Mouse (Mus musculus): Measurements from ENCODE around the gene Bpifb6. TPM values are rescaled to one million over a fixed set of nuclear protein-coding genes. Genes with fewer than 3 reads are reported as not detected.

The Bpifb6 gene
- polyA plus RNA-seq, 1 experiment from 2014 or later: not detected

DNA sequence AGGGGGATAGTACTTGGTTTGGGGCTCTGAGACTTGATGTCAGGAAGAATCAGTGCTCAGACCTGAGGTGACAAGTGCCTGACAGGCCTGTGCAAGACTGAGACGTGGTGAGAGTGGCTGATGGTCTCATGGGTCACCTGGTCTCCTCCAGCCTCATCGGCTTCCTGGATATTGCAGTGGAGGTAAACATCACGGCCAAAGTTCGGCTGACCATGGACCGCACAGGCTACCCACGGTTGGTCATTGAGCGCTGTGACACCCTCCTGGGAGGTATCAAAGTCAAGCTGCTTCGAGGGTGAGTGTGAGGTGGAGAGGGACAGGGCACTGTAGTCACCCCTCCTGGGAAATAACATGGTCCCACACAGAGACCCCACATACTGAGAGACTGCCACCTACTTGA lies 44.4 kb downstream of the Bpifb6 start:
- WGBS: 73% methylated on average over 8 of the region's 8 CpGs
- H3K4me3 ChIP-seq (ENCODE audit: low read depth, low read length): no peak overlapping the region
- no peak overlapping the region for H3K27ac ChIP-seq (ENCODE audit: low read length)
- no peak for ATAC-seq
- H3K9ac ChIP-seq (replicated peaks; ENCODE audit: low read depth): no peak overlapping the region
- no peaks in the 10 kb centered on the region for H3K27me3 ChIP-seq (replicated peaks; ENCODE audit: insufficient read depth, low read length)
- no peaks in the 10 kb centered on the region for H3K9me3 ChIP-seq (ENCODE audit: low read length)
- H3K36me3 ChIP-seq (ENCODE audit: insufficient read depth, low read length): no peaks in the 10 kb centered on the region
- H3K4me2 ChIP-seq (replicated peaks; ENCODE audit: low read depth, low read length): no peak overlapping the region
- no peak for TF ChIP-seq EP300 (IDR thresholded peaks at IDR 0.05)
- TF ChIP-seq CTCF (IDR thresholded peaks at IDR 0.05): no peak
- H3K4me1 ChIP-seq (ENCODE audit: insufficient read depth, low read depth, low read length): no peaks in the 10 kb centered on the region
- no peak for DNase-seq (ENCODE audit: low spot score)

- H3K27ac ChIP-seq (ENCODE audit: low read length): no peak overlapping the region
- no peak overlapping the region for H3K9ac ChIP-seq (replicated peaks; ENCODE audit: low read depth)
- no peak overlapping the region for H3K4me2 ChIP-seq (replicated peaks; ENCODE audit: low read depth, low read length)
- ATAC-seq: no peak
- H3K36me3 ChIP-seq (ENCODE audit: insufficient read depth, low read length): no peaks in the 10 kb centered on the region
- no peaks in the 10 kb centered on the region for H3K4me1 ChIP-seq (ENCODE audit: insufficient read depth, low read depth, low read length)
- no peaks in the 10 kb centered on the region for H3K27me3 ChIP-seq (replicated peaks; ENCODE audit: insufficient read depth, low read length)
- H3K9me3 ChIP-seq (ENCODE audit: low read length): no peaks in the 10 kb centered on the region
- 29% methylated on average over 6 of the region's 6 CpGs for WGBS
- DNase-seq (ENCODE audit: low spot score): peak; percentile 40
- no peak for TF ChIP-seq EP300 (IDR thresholded peaks at IDR 0.05)
- peak; percentile 77 for TF ChIP-seq CTCF (IDR thresholded peaks at IDR 0.05)
- no peak overlapping the region for H3K4me3 ChIP-seq (ENCODE audit: low read depth, low read length)
These were observed 52.7 kb downstream of the Bpifb6 start for GRCm38 (mm10) chr2:153952897-153953296.

DNA sequence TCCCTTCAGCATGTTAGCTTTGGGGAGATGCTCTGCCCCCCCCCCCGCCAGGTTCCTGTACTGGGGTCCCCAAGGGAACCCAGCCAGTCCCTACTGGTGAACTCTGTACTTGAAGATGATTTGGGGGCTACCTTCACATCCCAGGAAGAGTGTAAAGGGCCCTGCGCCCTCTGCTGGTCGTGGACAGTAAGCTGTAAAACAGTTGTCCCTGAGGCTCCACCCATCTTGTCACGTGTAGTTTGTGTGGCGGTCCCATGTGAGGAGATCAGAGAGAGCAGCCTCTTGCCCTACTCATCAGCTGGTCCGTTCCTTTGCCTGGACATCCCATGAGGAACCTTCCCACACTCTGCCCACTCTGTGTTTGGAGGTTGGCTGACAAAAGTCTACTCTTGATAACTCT lies 53.6 kb downstream of the Bpifb6 start:
- Histone ChIP-seq H3K27ac (ENCODE audit: low read length) (no peak overlapping the region), H3K9ac (replicated peaks; ENCODE audit: low read depth) (no peak overlapping the region), H3K4me1 (ENCODE audit: insufficient read depth, low read depth, low read length) (no peaks in the 10 kb centered on the region), H3K27me3 (replicated peaks; ENCODE audit: insufficient read depth, low read length) (no peaks in the 10 kb centered on the region), H3K9me3 (ENCODE audit: low read length) (no peaks in the 10 kb centered on the region), H3K4me2 (replicated peaks; ENCODE audit: low read depth, low read length) (no peak overlapping the region), H3K36me3 (ENCODE audit: insufficient read depth, low read length) (no peaks in the 10 kb centered on the region), H3K4me3 (ENCODE audit: low read depth, low read length) (no peak overlapping the region)
- ATAC-seq (peak; percentile 30), DNase-seq (ENCODE audit: low spot score) (peak; percentile 64)
- peak; percentile 72 for TF ChIP-seq CTCF (IDR thresholded peaks at IDR 0.05)
- TF ChIP-seq EP300 (IDR thresholded peaks at IDR 0.05): no peak
- 9% methylated on average over 6 of the region's 6 CpGs for WGBS

Other genes with a start within 250 kb of the Bpifb6 start
- gene Dnmt3c, start 203.7 kb upstream of the Bpifb6 start, polyA plus RNA-seq (2015; fragmentation: Nextera tagmentation; extraction: Ambion mirVana): 0.10 and 0.15 TPM in 2 replicates
- gene Mapre1, start 159.1 kb upstream of the Bpifb6 start, polyA plus RNA-seq (2015; fragmentation: Nextera tagmentation; extraction: Ambion mirVana): 145 and 164 TPM in 2 replicates
- gene Efcab8, start 120.5 kb upstream of the Bpifb6 start, polyA plus RNA-seq (2015; fragmentation: Nextera tagmentation; extraction: Ambion mirVana): 0.05 TPM in 1 of 2 replicates, not detected in the other
- not detected in 2 replicates for gene Sun5, start 29.3 kb upstream of the Bpifb6 start, polyA plus RNA-seq (2015; fragmentation: Nextera tagmentation; extraction: Ambion mirVana)
- not detected in 2 replicates for gene Bpifb2, start 25.3 kb upstream of the Bpifb6 start, polyA plus RNA-seq (2015; fragmentation: Nextera tagmentation; extraction: Ambion mirVana)
- not detected in 2 replicates for gene Bpifb3, start 17.8 kb downstream of the Bpifb6 start, polyA plus RNA-seq (2015; fragmentation: Nextera tagmentation; extraction: Ambion mirVana)
- gene Bpifb4, start 37.8 kb downstream of the Bpifb6 start, polyA plus RNA-seq (2015; fragmentation: Nextera tagmentation; extraction: Ambion mirVana): not detected in 2 replicates
- gene Bpifa6, start 74.6 kb downstream of the Bpifb6 start, polyA plus RNA-seq (2015; fragmentation: Nextera tagmentation; extraction: Ambion mirVana): not detected in 2 replicates
- gene Bpifa2, start 107.9 kb downstream of the Bpifb6 start, polyA plus RNA-seq (2015; fragmentation: Nextera tagmentation; extraction: Ambion mirVana): not detected in 2 replicates
- gene Bpifa3, start 229.9 kb downstream of the Bpifb6 start, polyA plus RNA-seq (2015; fragmentation: Nextera tagmentation; extraction: Ambion mirVana): not detected in 2 replicates
- 5.1 and 5.4 TPM in 2 replicates for gene Bpifa1, start 242.5 kb downstream of the Bpifb6 start, polyA plus RNA-seq (2015; fragmentation: Nextera tagmentation; extraction: Ambion mirVana)

Measured in lung, postnatal 0 days (tissue).